Mouse (Mus musculus) intestine, postnatal 0 days (tissue): ENCODE results near the gene Uckl1. TPM values are rescaled to one million over a fixed set of nuclear protein-coding genes. Genes with fewer than 3 reads are reported as not detected.

Experiments used
- ATAC-seq: fragments of 200-750 bp; cut with Nextera tagmentation; 2 replicates; pipeline ENCODE4 v1.8.0; 2017; ENCODE audit warnings: mild to moderate bottlenecking, moderate TSS enrichment, moderate library complexity
- H3K27ac ChIP-seq: fragments of 300-500 bp; sonication (generic); 2 replicates; pipeline ENCODE4 v1.5.1; 2014; ENCODE audit warnings: mild to moderate bottlenecking, low read depth, low read length, moderate library complexity
- H3K27me3 ChIP-seq: fragments of 300-500 bp; sonication (generic); replicated peaks from 2 replicates; pipeline ENCODE4 v1.6.1; 2014; ENCODE audit warnings: low read length, mixed read lengths; ENCODE audit not compliant: control insufficient read depth, insufficient read depth
- H3K36me3 ChIP-seq: fragments of 300-500 bp; sonication (generic); 2 replicates; pipeline ENCODE4 v1.6.1; 2014; ENCODE audit warnings: mild to moderate bottlenecking, moderate library complexity; ENCODE audit not compliant: control insufficient read depth, insufficient read depth
- H3K4me1 ChIP-seq: fragments of 300-500 bp; sonication (generic); replicated peaks from 2 replicates; pipeline ENCODE4 v1.6.1; 2014; ENCODE audit warnings: antibody characterized with exemption, low read length, mixed read lengths; ENCODE audit not compliant: control insufficient read depth, insufficient read depth
- H3K4me2 ChIP-seq: fragments of 300-500 bp; sonication (generic); replicated peaks from 2 replicates; pipeline ENCODE4 v1.6.1; 2014; ENCODE audit warnings: low read depth, mild to moderate bottlenecking, moderate library complexity
- H3K4me3 ChIP-seq: fragments of 300-500 bp; sonication (generic); 2 replicates; pipeline ENCODE4 v1.5.1; 2014; ENCODE audit warnings: low read depth, low read length
- H3K9ac ChIP-seq: fragments of 300-500 bp; sonication (generic); 2 replicates; pipeline ENCODE4 v1.6.1; 2014; ENCODE audit warnings: mild to moderate bottlenecking, low read depth, low read length
- H3K9me3 ChIP-seq: fragments of 300-500 bp; sonication (generic); 2 replicates; pipeline ENCODE4 v1.6.1; 2016; ENCODE audit warnings: mixed run types; ENCODE audit not compliant: control insufficient read depth
- CTCF ChIP-seq: sonication (generic); IDR thresholded peaks from 2 replicates; pipeline ENCODE4 v1.5.1; 2016; ENCODE audit warnings: low read depth, mild to moderate bottlenecking, control low read depth, antibody characterized with exemption, moderate library complexity
- WGBS: fragments of 180-500 bp; shearing (Covaris S2); extraction: QIAGEN DNeasy Blood & Tissue Kit; methylation state at CpG from one replicate; pipeline ENCODE4 v1.1.7; 2014; 5-methylcytosine and 5-hydroxymethylcytosine counted together
- polyA plus RNA-seq: library from polyadenylated mRNA; unstranded; fragments of >200 nt; fragmentation: Nextera tagmentation; extraction: Ambion mirVana; gene quantifications from 2 replicates; pipeline ENCODE4 v1.2.1, GENCODE M21; 2015

The Uckl1 gene
- polyA plus RNA-seq, 1 experiment from 2014 or later: 49.4 TPM

DNA sequence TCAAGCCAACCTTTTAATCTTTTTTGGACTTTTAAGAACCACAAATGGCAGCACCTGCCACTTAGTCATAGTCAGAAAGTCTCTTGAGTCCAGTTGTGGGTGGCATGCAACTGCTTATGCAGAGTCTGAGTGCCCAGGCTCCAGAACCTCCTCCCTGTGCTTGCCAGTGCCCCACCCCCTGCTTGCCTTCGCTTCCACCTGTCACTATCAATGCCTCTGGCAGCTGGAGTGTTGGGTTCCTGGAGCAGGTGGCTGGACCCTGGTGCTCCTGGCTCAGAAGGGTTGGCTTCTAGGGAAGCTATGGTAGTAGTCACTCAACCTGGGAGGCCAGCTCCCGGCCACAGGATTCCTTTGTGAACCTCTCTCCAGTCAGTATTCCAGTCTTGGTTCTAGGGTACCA, 34.5 kb downstream of the Uckl1 start:
- Histone ChIP-seq H3K27ac (no peak overlapping the region), H3K9me3 (no peaks in the 10 kb centered on the region), H3K4me3 (no peak overlapping the region), H3K4me1 (no peaks in the 10 kb centered on the region), H3K9ac (no peak overlapping the region), H3K36me3 (peaks cover 67% of the 10 kb centered on the region), H3K27me3 (no peaks in the 10 kb centered on the region), H3K4me2 (no peak overlapping the region)
- WGBS: 79% methylated on average over 2 of the region's 2 CpGs
- no peak for TF ChIP-seq CTCF
- ATAC-seq: no peak

DNA sequence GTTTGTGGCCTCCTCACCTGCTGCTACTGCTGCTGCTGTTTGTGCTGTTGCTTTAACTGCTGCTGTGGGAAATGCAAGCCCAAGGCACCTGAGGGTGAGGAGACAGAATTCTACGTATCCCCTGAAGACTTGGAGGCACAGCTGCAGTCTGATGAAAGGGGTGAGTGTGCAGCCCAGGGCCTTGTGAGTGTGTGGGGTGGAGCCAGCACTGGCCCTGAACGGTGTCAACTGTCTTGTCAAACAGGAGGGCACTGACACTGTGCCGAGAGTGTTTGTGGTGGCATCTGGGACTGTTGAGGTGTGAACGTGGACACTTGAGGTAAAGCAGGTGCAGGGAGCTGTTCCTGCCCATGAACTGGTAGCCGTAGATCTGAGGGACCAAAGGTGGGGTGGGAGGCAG, 36.0 kb downstream of the Uckl1 start:
- Histone ChIP-seq H3K9ac (no peak overlapping the region), H3K4me1 (no peaks in the 10 kb centered on the region), H3K4me2 (no peak overlapping the region), H3K4me3 (no peak overlapping the region), H3K9me3 (no peaks in the 10 kb centered on the region), H3K36me3 (peaks cover 67% of the 10 kb centered on the region), H3K27ac (no peak overlapping the region; the same call in 1 of the 2 replicates), H3K27me3 (no peaks in the 10 kb centered on the region)
- no peak for TF ChIP-seq CTCF
- WGBS: 85% methylated on average over 5 of the region's 5 CpGs
- no peak for ATAC-seq

DNA sequence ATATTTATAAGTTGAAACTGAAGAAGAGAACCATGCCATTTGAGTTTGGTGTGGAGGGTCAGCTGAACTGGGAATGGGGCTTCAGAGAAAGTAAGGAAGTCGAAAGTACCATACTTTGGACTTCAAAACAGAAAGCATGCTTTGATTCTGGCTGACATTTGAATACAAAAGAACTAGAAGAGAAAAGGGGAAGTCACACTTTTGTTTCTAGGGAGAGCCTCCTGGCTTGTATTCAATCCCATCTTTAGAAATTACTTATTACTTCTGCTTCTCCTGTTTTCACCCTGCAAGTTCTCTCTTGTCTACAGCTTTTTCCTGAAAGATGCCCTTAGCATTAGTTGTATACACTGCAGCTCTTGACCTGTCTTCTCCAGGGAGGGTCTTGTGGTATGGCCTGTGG, 36.5 kb downstream of the Uckl1 start:
- Histone ChIP-seq H3K9me3 (no peaks in the 10 kb centered on the region), H3K27me3 (no peaks in the 10 kb centered on the region), H3K4me1 (no peaks in the 10 kb centered on the region), H3K4me3 (no peak overlapping the region), H3K4me2 (no peak overlapping the region), H3K36me3 (peaks cover 67% of the 10 kb centered on the region), H3K9ac (no peak overlapping the region), H3K27ac (no peak overlapping the region; the same call in 1 of the 2 replicates)
- TF ChIP-seq CTCF: no peak
- WGBS: 83% methylated on average over 1 of the region's 1 CpGs
- no peak for ATAC-seq

DNA sequence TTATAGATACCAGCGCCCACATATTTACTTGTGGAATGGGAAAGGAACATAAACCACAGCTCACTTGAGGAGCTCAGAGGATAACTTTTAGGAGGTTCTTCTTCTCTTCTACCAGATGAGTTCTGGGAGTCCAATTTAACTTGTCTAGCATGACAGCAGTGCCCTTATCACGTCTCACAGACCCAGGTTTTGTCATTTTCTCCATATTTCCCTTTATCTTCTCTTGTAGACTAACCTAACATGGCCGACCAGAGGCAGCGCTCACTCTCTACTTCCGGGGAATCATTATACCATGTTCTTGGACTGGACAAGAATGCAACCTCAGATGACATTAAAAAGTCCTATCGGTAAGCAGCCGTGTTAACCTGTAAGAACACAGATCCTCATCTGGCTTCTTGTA, 38.5 kb downstream of the Uckl1 start:
- H3K9ac ChIP-seq: no peak overlapping the region
- no peak for TF ChIP-seq CTCF
- H3K4me3 ChIP-seq: no peak overlapping the region
- no peak for ATAC-seq
- no peak overlapping the region for H3K4me2 ChIP-seq
- WGBS: 94% methylated on average over 7 of the region's 7 CpGs
- no peaks in the 10 kb centered on the region for H3K4me1 ChIP-seq
- H3K9me3 ChIP-seq: no peaks in the 10 kb centered on the region
- no peak overlapping the region for H3K27ac ChIP-seq
- no peaks in the 10 kb centered on the region for H3K27me3 ChIP-seq
- peaks cover 50% of the 10 kb centered on the region for H3K36me3 ChIP-seq

DNA sequence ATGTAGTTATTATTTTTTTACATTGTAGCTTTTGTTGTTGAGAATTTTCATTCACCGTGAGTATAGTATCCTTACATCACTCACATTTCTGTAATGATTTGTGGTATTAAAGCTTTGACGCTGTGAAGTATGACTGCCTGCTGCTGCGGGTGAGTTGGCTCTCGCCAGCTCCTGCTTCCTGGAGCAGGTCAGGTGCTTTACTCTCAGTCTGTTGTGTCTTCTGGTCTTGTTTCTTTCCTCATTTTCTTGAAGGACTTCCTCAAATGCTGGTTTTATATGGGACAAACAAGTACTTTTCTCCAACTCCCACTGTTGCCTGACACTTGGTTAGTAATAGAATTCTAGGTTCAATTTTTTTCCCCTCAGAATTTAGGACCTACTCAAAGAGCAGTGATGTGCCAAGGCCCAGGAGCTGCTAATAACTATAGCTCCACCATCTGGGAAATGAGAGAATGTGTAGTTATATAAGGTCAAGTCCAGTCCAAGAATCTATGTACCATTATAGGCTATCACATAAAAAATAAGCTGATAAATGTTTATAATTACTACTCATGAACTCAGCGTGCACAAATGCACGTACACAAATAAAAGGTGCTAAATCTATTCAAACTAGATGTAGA, 42.8 kb downstream of the Uckl1 start:
- no peaks in the 10 kb centered on the region for H3K27me3 ChIP-seq
- peaks cover 8% of the 10 kb centered on the region for H3K36me3 ChIP-seq
- H3K27ac ChIP-seq: no peak overlapping the region
- H3K4me3 ChIP-seq: no peak overlapping the region
- H3K4me1 ChIP-seq: no peaks in the 10 kb centered on the region
- no peak overlapping the region for H3K4me2 ChIP-seq
- H3K9ac ChIP-seq: no peak overlapping the region
- TF ChIP-seq CTCF: peak; percentile 31; the same call in 1 of the 2 replicates
- ATAC-seq: no peak
- 79% methylated on average over 6 of the region's 6 CpGs for WGBS
- no peaks in the 10 kb centered on the region for H3K9me3 ChIP-seq

DNA sequence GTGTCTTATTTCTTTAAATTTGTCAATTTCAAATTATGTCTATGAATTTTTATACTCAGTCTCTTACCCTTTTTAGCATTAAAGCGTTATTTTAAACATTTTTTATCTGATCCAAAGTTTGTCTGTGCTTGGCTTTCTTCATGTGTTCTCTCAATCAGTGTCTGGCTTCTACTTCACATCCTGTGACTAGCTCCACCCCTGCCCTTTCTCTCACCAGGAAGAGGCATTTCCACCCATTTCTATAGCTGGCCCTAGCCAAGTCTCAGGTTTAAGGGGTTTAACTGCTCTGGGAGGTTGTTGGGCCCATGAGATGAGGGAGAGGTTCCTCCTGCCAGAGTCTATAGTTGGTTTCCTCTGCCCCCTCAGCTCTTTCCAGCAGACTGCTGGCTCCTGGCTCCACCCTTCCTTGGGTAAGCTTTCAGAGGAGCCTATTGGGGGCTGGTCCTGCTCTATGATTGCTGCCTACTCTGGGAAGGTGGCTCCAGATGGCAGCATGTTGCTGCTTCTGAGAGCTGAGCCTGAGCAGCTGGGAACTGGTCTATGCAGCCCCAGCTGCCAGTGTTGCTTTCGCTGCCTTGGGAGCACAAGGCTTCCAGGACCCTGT, 47.1 kb downstream of the Uckl1 start:
- H3K9ac ChIP-seq: 0 out of 2 replicates have a peak overlapping the region, but pooled peaks have one; percentile 7
- H3K9me3 ChIP-seq: no peaks in the 10 kb centered on the region
- H3K4me2 ChIP-seq: no peak overlapping the region; the same call in 1 of the 2 replicates
- no peaks in the 10 kb centered on the region; the same call in 1 of the 2 replicates for H3K36me3 ChIP-seq
- no peaks in the 10 kb centered on the region for H3K4me1 ChIP-seq
- no peaks in the 10 kb centered on the region for H3K27me3 ChIP-seq
- no peak overlapping the region for H3K27ac ChIP-seq
- TF ChIP-seq CTCF: no peak
- 75% methylated on average over 2 of the region's 2 CpGs for WGBS
- no peak for ATAC-seq
- H3K4me3 ChIP-seq: no peak overlapping the region
